Mouse (Mus musculus) kidney, postnatal 10 days (tissue): ENCODE measurements around the gene Spats2.
A peak's percentile ranks its signal among the peaks of the same experiment; 100 is the strongest.

Experiments used
- DNase-seq: peaks from one replicate; pipeline ENCODE4 v3.0.0; 2021; ENCODE audit warnings: mixed read lengths

Spats2 gene

DNA sequence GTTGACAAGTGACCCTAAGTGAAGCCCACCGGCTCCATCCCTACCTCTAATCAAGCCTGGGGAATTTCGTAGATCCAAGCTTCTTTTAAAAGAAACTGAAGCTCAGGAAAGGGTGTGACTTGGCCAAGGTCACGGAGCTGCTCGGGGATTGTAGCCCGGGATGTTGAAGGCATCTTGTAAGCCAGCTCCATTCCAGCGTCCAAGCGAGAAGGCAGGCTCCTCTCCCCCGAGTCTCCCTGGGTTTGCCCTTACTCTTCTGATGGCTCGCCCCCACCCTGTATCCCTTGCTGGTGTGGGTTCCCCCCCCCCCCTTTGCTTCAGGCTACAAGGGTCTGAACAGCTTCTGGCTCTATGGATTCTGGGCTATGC lies 27.2 kb upstream of the Spats2 start:
- no peak for DNase-seq

DNA sequence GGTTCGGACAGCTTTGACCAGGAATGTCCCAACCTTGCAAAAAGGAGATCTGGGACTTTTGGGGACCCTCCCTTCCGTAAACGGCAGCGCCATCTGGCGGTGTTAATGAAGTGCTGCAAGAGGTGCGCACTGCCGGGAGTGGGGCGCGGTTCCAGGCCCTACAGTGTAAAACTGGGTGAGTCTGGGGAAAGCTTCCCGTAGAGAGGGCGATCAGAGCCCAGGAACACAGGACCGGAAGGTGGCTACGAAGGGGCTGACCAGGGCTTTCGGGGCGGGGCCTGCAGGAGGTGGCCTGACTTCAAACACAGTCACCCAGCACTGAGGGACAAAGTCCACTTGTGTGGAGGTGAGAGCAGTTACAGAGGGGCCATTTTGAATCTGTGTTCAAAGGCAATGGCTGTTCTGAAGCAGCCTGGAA lies 26.6 kb upstream of the Spats2 start:
- peak; percentile 87 for DNase-seq

- no peak for DNase-seq
Measured at GRCm38 (mm10) chr15:99099984-99100383, 25.7 kb upstream of the Spats2 start.

GRCm38 (mm10) chr15:99105238-99105637 lies 20.5 kb upstream of the Spats2 start:
- DNase-seq: peak; percentile 29

- DNase-seq: no peak
Measured at GRCm38 (mm10) chr15:99107866-99108265, 17.9 kb upstream of the Spats2 start.

GRCm38 (mm10) chr15:99111139-99111538 lies 14.6 kb upstream of the Spats2 start:
- DNase-seq: no peak

DNA sequence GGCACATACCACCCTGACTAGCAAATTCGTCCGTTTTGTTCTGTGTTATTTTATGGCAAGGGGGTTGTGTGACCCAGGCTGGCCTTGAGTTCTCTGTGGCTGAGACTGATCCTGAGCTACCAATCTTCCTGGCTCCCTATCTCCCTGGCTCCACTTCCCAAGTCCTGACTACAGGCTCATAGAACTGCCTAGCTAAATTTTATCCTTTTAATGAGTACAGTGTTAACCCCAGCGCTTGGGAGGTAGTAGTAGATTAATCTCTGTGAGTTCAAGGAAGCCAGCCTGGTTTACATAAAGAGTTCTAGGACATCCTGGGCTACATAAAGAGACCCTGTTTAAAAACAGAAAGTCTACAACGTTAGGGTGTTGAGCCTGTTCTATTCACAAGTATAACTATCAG lies 13.9 kb upstream of the Spats2 start:
- no peak for DNase-seq

DNA sequence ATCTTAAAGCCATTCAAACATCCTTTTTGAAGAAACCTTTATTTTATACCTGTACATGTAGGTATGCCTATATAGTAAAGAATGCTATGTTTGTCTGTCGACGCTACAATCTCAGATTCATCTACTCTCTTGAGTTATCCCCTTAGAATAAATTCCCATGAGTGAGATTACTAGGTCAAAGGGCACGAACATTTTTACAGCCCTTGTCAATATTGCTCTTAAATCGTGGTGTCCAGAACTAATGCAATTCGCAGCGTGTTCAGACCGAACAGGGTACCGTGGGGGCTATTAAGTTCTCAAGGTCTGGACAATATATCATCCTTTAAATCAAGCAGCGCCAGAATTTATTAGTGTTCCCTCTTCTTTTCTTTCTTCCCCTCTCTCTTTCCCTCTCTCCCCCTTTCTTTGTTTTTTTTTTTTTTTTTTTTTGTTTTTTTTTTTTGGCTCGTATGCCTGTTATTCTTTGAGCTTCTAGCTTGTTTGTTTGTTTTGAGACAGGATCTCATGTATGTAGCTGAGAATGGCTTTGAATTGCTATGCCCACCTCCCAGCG lies 12.8 kb upstream of the Spats2 start:
- no peak for DNase-seq

DNA sequence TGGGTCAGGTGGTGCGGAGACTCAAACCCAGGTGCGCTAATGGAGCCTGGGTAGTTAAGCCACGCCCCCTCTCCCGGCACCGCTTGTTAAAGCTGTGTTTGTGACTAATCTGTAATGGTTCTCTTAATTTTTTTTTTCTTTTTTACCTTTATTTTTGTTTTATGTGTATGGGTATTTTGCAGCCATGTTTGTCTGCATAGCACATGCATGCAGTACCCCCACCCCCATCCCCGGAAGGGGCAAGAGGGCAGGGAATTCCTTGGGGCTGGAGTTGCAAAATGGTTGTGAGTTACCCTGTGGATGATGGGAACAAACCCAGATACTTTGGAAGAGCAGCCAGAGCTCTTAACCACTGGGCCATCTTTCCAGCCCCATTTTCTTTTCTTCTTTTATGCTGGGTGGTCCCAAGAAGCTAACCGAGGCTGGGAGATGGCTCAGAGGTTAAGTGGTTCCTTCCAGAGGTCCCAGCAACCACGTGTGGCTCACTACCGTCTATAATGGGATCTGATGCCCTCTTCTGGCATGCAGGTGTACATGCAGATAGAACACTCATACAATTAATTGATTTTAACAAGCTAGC lies 12.2 kb upstream of the Spats2 start:
- DNase-seq: no peak

DNA sequence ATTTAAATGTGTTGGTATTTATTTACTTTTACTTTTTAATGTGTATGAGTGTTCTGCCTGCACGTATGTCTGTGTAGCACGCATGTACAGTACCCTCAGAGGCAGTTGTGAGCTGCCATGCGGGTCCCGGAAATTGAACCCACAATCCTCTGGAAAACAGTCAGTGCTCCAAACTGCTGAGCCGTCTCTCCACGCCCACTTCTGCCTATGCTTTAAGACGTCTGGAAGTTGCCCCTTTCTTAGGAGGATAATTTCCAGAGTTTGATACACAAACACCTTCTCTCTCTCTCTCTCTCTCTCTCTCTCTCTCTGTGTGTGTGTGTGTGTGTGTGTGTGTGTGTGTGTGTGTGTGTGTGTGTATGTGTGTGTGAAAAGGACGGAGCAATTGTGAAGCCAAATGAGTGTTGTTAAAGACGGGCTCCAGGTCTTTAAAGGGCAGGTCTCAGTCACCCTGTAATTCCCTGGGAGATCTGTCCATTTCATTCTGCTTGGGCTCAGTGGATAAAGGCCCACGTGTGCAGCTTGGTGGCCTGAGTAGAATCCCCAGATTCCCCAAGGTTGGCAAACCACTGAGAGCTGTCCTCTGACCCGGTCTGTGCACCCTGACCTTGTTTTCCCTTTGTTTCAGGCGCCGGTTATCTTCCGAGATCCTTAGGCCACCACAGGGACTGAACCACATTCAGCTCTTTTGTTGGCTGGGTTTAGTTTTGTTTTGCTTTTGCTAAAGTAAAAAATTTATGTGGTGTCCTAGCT lies 11.2 kb upstream of the Spats2 start:
- no peak for DNase-seq

DNA sequence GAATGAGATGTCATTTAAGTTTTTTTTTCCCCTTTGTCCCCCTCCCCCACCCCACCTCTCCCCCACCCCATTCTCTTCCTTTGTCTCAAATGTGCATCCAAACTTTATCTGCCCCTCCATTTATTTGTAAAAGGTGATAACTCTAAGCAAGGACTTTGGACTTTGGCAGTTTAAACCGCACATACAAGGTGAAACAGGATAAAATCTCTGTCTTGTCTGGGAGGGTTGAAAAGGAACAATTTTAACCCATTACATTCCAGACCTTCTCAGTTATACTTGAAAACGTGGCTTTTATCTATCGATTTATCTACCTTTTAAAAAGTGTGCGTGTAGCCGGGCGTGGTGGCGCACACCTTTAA lies 10.7 kb upstream of the Spats2 start:
- DNase-seq: no peak

- DNase-seq: peak; percentile 45
Measured at GRCm38 (mm10) chr15:99116539-99116938, 9.2 kb upstream of the Spats2 start.

DNA sequence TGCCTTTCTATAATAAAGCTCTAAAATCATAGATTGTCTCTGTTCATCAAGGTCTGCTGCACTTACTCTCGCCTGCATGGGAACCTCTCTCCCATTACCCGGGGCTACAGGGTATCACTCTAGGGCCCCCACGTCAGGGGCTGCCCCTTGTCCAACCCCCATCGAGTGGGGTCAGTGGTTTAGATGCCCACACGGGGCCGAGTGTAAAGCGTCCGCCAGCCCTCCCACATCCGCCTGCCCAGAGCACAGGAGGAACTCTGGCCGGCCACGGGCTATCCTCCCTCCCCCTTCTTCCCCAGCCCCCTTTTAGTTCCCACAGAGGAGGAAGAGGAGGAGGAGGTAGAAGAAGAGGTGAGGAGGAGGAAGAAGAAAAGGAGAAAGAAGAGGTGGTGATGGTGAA lies 4.9 kb upstream of the Spats2 start:
- DNase-seq: no peak

GRCm38 (mm10) chr15:99122642-99123041 lies 3.1 kb upstream of the Spats2 start:
- DNase-seq: no peak

GRCm38 (mm10) chr15:99126081-99126815 lies 532 bp downstream of the Spats2 start:
- DNase-seq: peak; percentile 95

DNA sequence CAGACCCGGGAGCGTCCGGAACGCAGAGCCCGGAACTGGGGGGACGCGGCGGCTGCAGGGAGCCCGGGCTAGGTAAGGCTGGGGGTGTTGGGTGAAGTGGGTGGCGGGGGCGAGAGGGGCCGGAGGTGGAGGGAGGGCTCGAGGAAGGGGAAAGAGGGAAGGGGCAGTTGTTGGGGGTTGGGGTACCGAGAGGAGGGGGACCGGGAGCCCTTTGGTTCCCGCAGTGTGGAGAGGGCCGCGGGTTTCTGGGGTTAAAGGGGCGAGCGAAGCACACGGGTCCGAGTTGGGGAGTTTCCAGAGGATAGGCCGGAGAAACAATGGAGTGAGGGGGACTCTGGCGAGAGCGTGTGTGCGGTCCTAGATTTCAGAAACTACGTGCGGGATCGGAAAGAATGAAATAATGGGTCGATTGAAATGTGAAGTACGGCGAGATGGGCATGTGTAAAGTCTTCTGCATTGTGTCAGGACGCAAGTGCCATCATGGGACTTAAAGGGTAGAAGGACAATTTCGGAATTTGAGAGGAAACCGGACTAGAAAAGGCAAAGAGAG lies 1.2 kb downstream of the Spats2 start:
- DNase-seq: no peak

DNA sequence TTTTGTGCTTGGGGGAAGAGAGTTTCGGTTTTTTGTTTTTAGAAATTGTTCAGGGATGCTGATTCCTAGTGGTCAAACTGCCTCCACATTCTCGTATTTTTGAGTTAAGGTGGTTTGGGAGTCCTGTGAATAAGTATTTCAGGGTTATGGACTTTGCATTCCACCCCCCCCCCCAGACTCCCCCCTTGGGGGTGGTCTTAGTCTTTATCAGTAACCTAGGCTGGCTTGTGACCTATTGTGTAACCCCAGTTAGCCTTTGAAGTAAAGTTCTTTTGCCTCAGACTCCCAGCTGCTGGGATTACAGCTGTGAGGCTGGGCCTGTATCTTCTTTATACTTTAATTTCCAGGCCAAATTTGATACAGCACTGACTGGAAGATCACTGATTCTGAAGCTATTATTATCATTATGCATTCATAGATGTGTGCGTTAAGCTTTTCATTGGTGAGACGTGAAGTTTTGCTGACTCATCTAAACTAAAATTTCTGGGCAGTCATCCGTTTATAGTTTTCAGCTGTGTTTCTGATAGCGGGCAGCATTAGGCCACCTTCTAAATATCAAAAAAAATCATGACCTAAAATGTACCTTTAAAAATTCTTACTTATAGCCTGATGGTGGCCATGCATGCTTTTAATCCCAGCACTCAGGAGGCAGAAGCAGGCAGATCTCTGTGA lies 2.3 kb downstream of the Spats2 start:
- DNase-seq: no peak

DNA sequence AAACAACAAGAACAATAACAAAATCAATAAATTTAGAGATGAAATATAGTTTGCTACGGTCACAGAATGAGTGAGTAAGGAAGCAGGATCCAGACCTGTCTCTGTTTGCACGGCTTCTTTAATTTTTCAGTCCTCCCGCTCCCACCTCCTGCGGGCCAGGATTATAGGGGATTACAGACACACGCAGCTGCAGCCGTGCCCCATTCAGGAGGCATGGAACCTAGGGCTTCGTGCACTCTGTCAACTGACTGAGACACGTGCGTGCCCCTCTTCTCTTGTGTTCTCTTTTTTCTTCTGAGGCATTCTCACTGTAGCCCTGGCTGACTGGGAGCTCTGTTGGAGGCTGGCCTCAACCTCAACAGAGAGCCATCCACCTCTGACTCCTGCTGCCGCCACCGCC lies 3.7 kb downstream of the Spats2 start:
- DNase-seq: no peak

- no peak for DNase-seq
Measured at GRCm38 (mm10) chr15:99129956-99130910, 4.5 kb downstream of the Spats2 start.

DNA sequence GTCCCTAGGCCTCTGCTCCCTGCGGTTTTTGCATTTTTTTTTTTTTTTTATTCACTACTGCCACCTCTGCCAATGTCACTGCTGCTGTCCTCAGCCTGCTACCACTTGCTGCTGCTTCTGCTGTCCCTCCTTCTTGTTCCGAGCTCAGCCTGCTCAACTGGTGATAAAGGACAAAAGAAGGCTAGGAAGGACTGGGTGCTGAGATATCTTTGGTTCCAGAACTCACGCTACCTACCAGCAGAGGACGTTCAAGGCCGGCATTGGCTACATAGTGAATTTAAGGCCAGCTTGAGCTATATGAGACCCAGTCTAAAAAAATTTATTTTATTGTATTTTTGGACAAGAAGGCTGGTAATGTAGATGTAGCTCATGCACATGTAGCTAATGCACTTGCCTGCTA lies 12.7 kb downstream of the Spats2 start:
- no peak for DNase-seq

DNA sequence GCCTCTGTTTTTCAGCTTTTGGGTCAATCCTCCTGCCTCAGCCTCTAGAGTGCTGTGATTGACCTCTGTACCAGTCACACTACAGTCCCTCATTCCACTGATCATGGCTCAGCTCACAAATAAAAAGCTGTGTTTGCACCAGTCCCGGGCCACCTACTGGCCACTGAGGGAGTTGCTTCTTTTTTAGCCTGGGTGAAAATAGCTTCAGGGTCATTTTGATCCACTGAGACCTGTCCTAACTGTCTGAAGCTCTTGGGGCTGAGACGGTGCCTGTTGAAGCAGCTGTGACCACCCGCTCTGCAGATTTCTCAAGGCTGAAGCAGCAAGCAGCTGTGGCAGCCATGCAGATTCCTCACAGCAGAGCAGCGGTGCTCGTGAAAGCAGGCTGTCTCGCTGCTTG lies 14.0 kb downstream of the Spats2 start:
- peak; percentile 66 for DNase-seq

GRCm38 (mm10) chr15:99150516-99150915 lies 24.8 kb downstream of the Spats2 start:
- no peak for DNase-seq
